Mouse (Mus musculus): Measurements from ENCODE around the gene Calm2.

DNA sequence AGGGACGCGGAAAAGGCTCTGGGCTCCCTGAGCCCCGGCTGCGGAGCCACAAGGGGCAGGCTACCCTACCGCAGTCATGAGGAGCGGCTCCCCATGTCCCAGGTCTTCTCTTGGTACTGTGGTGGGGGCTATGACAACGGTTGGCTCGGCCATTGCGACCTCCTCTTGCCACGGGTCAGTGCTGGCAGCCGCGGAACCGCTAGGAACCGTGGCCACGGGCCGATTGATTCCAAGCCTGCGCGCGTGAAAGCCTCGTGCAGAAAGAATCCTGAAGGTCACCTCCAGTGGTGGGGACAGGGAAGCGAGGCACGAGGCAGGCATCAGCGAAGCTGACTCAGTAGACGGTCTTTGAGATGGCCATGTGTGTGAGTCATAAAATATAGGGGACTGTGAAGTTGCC lies 19.2 kb downstream of the Calm2 start, which contains the start of gene Stpg4:
- TF ChIP-seq CTCF (IDR thresholded peaks at IDR 0.05; ENCODE audit: borderline replicate concordance, insufficient read depth, low read depth, low read length), result no peak
- TF ChIP-seq POLR2A (IDR thresholded peaks at IDR 0.05; ENCODE audit: borderline replicate concordance, insufficient read depth, low read length), result no peak

All from cerebellum, adult 2 months (tissue).